10 mouse cellular contexts compared by ENCODE assay signal in genomic region chr11:96345220-96345892, GRCm38 (mm10). TPM values are rescaled to one million over a fixed set of nuclear protein-coding genes. Genes with fewer than 3 reads are reported as not detected.
DNase-seq lines count a peak whose midpoint lies in the region; ATAC-seq lines count a peak whose summit lies in the region.
"Had no signal": no experiment of that assay in that cellular context is flagged by ENCODE, and none has a peak within 500 bp of the region (broad histone marks: within the 10 kb centered on the region; RNA-seq: fewer than 3 reads in every experiment).

No protein-coding gene starts in this region.

- no peaks in the 10 kb centered on the region for H3K9me3 ChIP-seq in lung, embryonic 16.5 days (ENCODE audit: control insufficient read depth, low read length)
- no peaks in the 10 kb centered on the region for H3K9me3 ChIP-seq in kidney, embryonic 16.5 days (ENCODE audit: low read length)
- no peaks in the 10 kb centered on the region for H3K9me3 ChIP-seq in neural tube, embryonic 13.5 days

- peak overlapping the region; percentile 46 for H3K4me3 ChIP-seq in lung, embryonic 16.5 days (ENCODE audit: low read length)
- H3K4me3 ChIP-seq in kidney, embryonic 16.5 days (ENCODE audit: low read length) = peak overlapping the region; percentile 37
- H3K4me3 ChIP-seq in neural tube, embryonic 13.5 days = peak overlapping the region; percentile 99

- H3K4me1 ChIP-seq in lung, embryonic 16.5 days (replicated peaks; ENCODE audit: control insufficient read depth, insufficient read depth, low read length) = peaks cover 20% of the 10 kb centered on the region
- peaks cover 89% of the 10 kb centered on the region for H3K4me1 ChIP-seq in kidney, embryonic 16.5 days (ENCODE audit: insufficient read depth, low read length)
- peaks cover 93% of the 10 kb centered on the region for H3K4me1 ChIP-seq in neural tube, embryonic 13.5 days (replicated peaks)

- peak overlapping the region; percentile 66 for H3K9ac ChIP-seq in lung, embryonic 16.5 days (ENCODE audit: low read length)
- peak overlapping the region; percentile 68 for H3K9ac ChIP-seq in kidney, embryonic 16.5 days (replicated peaks; ENCODE audit: low read length)
- H3K9ac ChIP-seq in neural tube, embryonic 13.5 days = peak overlapping the region; percentile 100

- H3K27me3 ChIP-seq in lung, embryonic 16.5 days (ENCODE audit: control insufficient read depth, insufficient read depth, low read depth, low read length) = peaks cover 25% of the 10 kb centered on the region
- no peaks in the 10 kb centered on the region for H3K27me3 ChIP-seq in kidney, embryonic 16.5 days (ENCODE audit: insufficient read depth, low read length)
- no peaks in the 10 kb centered on the region for H3K27me3 ChIP-seq in neural tube, embryonic 13.5 days

- WGBS in lung, embryonic 16.5 days = 2% methylated on average over 43 of the region's 56 CpGs
- WGBS in kidney, embryonic 16.5 days = 7% methylated on average over 39 of the region's 56 CpGs
- WGBS in neural tube, embryonic 13.5 days = 2% methylated on average over 56 of the region's 56 CpGs

- DNase-seq in adrenal gland, postnatal 10 days = peak; percentile 61
- no peak for DNase-seq in adrenal gland, adult 2 months
- DNase-seq in lung, postnatal 36 days = no peak
- no peak for DNase-seq in urinary bladder, postnatal 10 days (ENCODE audit: low spot score)
- DNase-seq in urinary bladder, adult 2 months (ENCODE audit: low spot score) = no peak
- DNase-seq: spleen, adult 18-20 months had no signal

- peak overlapping the region; percentile 65 for H3K4me2 ChIP-seq in lung, embryonic 16.5 days (ENCODE audit: low read depth, low read length)
- peak overlapping the region; percentile 90 for H3K4me2 ChIP-seq in kidney, embryonic 16.5 days (replicated peaks; ENCODE audit: low read depth, low read length)
- peak overlapping the region; percentile 96 for H3K4me2 ChIP-seq in neural tube, embryonic 13.5 days

- peaks cover 2% of the 10 kb centered on the region; the same call in 1 of the 2 replicates for H3K36me3 ChIP-seq in lung, embryonic 16.5 days (ENCODE audit: control insufficient read depth, insufficient read depth, low read length)
- H3K36me3 ChIP-seq in kidney, embryonic 16.5 days (ENCODE audit: insufficient read depth, low read length) = peaks cover 28% of the 10 kb centered on the region
- peaks cover 33% of the 10 kb centered on the region for H3K36me3 ChIP-seq in neural tube, embryonic 13.5 days

- peak overlapping the region; percentile 93 for H3K27ac ChIP-seq in lung, embryonic 16.5 days (ENCODE audit: low read length)
- H3K27ac ChIP-seq in kidney, embryonic 16.5 days (ENCODE audit: low read length) = peak overlapping the region; percentile 99
- peak overlapping the region; percentile 100 for H3K27ac ChIP-seq in neural tube, embryonic 13.5 days (replicated peaks)
- H3K27ac ChIP-seq: macrophage had no signal

- ATAC-seq in lung, embryonic 16.5 days (ENCODE audit: low read depth) = no peak
- no peak for ATAC-seq in kidney, embryonic 16.5 days (ENCODE audit: low FRiP score, low TSS enrichment)
- no peak for ATAC-seq in neural tube, embryonic 13.5 days (ENCODE audit: low read depth)

RNA-seq across cellular contexts. Expression of gene Hoxb2, which starts 5.0 kb away (rescaled TPM):
- total RNA-seq in adrenal gland, postnatal 10 days (2021) = 10 to 100 TPM; 16.3 to 16.7 TPM
- 10 to 100 TPM; 18.7 to 22.6 TPM for total RNA-seq in adrenal gland, adult 2 months (2021)
- polyA plus RNA-seq in adrenal gland, adult 2 months (2012; rRNA removed) = 69.6 and 86.1 TPM in 2 replicates
- polyA plus RNA-seq in lung, embryonic 16.5 days (2015; fragmentation: Nextera tagmentation; extraction: Ambion mirVana) = 20.1 and 24.0 TPM in 2 replicates
- 34.4 and 36.1 TPM in 2 replicates for polyA plus RNA-seq in kidney, embryonic 16.5 days (2015; fragmentation: Nextera tagmentation; extraction: Ambion mirVana)
- 63.0 and 67.1 TPM in 2 replicates for polyA plus RNA-seq in neural tube, embryonic 13.5 days (2015; fragmentation: Nextera tagmentation; extraction: Ambion mirVana)
- polyA plus RNA-seq in urinary bladder, adult 2 months (2012; rRNA removed) = 14.3 and 18.1 TPM in 2 replicates
- polyA plus RNA-seq: macrophage had no signal

RNA-seq across cellular contexts. Expression of gene Hoxb1, which starts 20.2 kb away (rescaled TPM):
- total RNA-seq in adrenal gland, postnatal 10 days (2021) = not detected
- not detected for total RNA-seq in adrenal gland, adult 2 months (2021)
- not detected in 2 replicates for polyA plus RNA-seq in adrenal gland, adult 2 months (2012; rRNA removed)
- 0.18 TPM in 1 of 2 replicates, not detected in the other for polyA plus RNA-seq in lung, embryonic 16.5 days (2015; fragmentation: Nextera tagmentation; extraction: Ambion mirVana)
- 0.08 and 0.12 TPM in 2 replicates for polyA plus RNA-seq in kidney, embryonic 16.5 days (2015; fragmentation: Nextera tagmentation; extraction: Ambion mirVana)
- 1.2 and 1.6 TPM in 2 replicates for polyA plus RNA-seq in neural tube, embryonic 13.5 days (2015; fragmentation: Nextera tagmentation; extraction: Ambion mirVana)
- polyA plus RNA-seq in urinary bladder, adult 2 months (2012; rRNA removed) = 0.16 and 0.17 TPM in 2 replicates
- polyA plus RNA-seq: macrophage had no signal

RNA-seq across cellular contexts. Expression of gene Hoxb3, which starts 22.2 kb away (rescaled TPM):
- total RNA-seq in adrenal gland, postnatal 10 days (2021) = 10 to 100 TPM; 13.7 to 24.8 TPM
- total RNA-seq in adrenal gland, adult 2 months (2021) = 10 to 100 TPM; 20.1 to 21.9 TPM
- 89.4 and 94.9 TPM in 2 replicates for polyA plus RNA-seq in adrenal gland, adult 2 months (2012; rRNA removed)
- 2.1 and 2.6 TPM in 2 replicates for polyA plus RNA-seq in lung, embryonic 16.5 days (2015; fragmentation: Nextera tagmentation; extraction: Ambion mirVana)
- polyA plus RNA-seq in kidney, embryonic 16.5 days (2015; fragmentation: Nextera tagmentation; extraction: Ambion mirVana) = 3.7 and 4.3 TPM in 2 replicates
- polyA plus RNA-seq in neural tube, embryonic 13.5 days (2015; fragmentation: Nextera tagmentation; extraction: Ambion mirVana) = 12.8 and 14.7 TPM in 2 replicates
- polyA plus RNA-seq in urinary bladder, adult 2 months (2012; rRNA removed) = 11.4 and 11.8 TPM in 2 replicates

RNA-seq across cellular contexts. Expression of gene Hoxb4, which starts 27.3 kb away (rescaled TPM):
- 10 to 100 TPM in 1 of 2 experiments, 1 to 10 TPM in 1; 8.4 to 15.9 TPM for total RNA-seq in adrenal gland, postnatal 10 days (2021)
- total RNA-seq in adrenal gland, adult 2 months (2021) = 10 to 100 TPM; 16.7 to 21.8 TPM
- 27.9 and 30.0 TPM in 2 replicates for polyA plus RNA-seq in adrenal gland, adult 2 months (2012; rRNA removed)
- polyA plus RNA-seq in lung, embryonic 16.5 days (2015; fragmentation: Nextera tagmentation; extraction: Ambion mirVana) = 3.4 TPM in 2 replicates
- 4.1 and 6.2 TPM in 2 replicates for polyA plus RNA-seq in kidney, embryonic 16.5 days (2015; fragmentation: Nextera tagmentation; extraction: Ambion mirVana)
- 7.5 and 8.7 TPM in 2 replicates for polyA plus RNA-seq in neural tube, embryonic 13.5 days (2015; fragmentation: Nextera tagmentation; extraction: Ambion mirVana)
- 6.8 and 7.6 TPM in 2 replicates for polyA plus RNA-seq in urinary bladder, adult 2 months (2012; rRNA removed)

RNA-seq across cellular contexts. Expression of gene Hoxb5, which starts 42.2 kb away (rescaled TPM):
- 10 to 100 TPM; 12.1 to 17.1 TPM for total RNA-seq in adrenal gland, postnatal 10 days (2021)
- 10 to 100 TPM; 15.2 to 31.6 TPM for total RNA-seq in adrenal gland, adult 2 months (2021)
- 43.4 and 45.6 TPM in 2 replicates for polyA plus RNA-seq in adrenal gland, adult 2 months (2012; rRNA removed)
- 39.2 and 46.6 TPM in 2 replicates for polyA plus RNA-seq in lung, embryonic 16.5 days (2015; fragmentation: Nextera tagmentation; extraction: Ambion mirVana)
- polyA plus RNA-seq in kidney, embryonic 16.5 days (2015; fragmentation: Nextera tagmentation; extraction: Ambion mirVana) = 19.2 and 24.3 TPM in 2 replicates
- 67.1 and 88.3 TPM in 2 replicates for polyA plus RNA-seq in neural tube, embryonic 13.5 days (2015; fragmentation: Nextera tagmentation; extraction: Ambion mirVana)
- 5.8 and 7.4 TPM in 2 replicates for polyA plus RNA-seq in urinary bladder, adult 2 months (2012; rRNA removed)
- polyA plus RNA-seq: macrophage had no signal

Comparison
In these comparisons a context has a peak if more than half of its experiments do, and no peak if none do; other contexts are left out.
1. H3K4me3 ChIP-seq: peak in every context shown above with its lines; median percentile 99 in neural tube, embryonic 13.5 days; 46 in lung, embryonic 16.5 days; 37 in kidney, embryonic 16.5 days.